Mouse (Mus musculus): ENCODE data around the gene Zfp184. TPM values are rescaled to one million over a fixed set of nuclear protein-coding genes. Genes with fewer than 3 reads are reported as not detected.

Gene Zfp184
- total RNA-seq (2023) = 0.71 TPM

GRCm38 (mm10) chr13:21944926-21945740, at the start of gene Zfp184:
TSS of gene Zfp184 (plus strand) at chr13:21945094.

GRCm38 (mm10) chr13:21980981-21981802, 36.3 kb downstream of the Zfp184 start, which contains the start of gene Pom121l2:
TSS of gene Pom121l2 (plus strand) at chr13:21981194.

GRCm38 (mm10) chr13:22009642-22010041, 64.7 kb downstream of the Zfp184 start, which contains the start of gene Prss16:
TSS of gene Prss16 (minus strand) at chr13:22009742.

Other genes starting within 250 kb of the Zfp184 start
- not detected for gene Olfr1359, start 247.0 kb upstream of the Zfp184 start, total RNA-seq (2023)
- 28.4 TPM for gene Hist1h2bl, start 229.0 kb upstream of the Zfp184 start, total RNA-seq (2023)
- 48.8 TPM for gene Hist1h2ai, start 228.7 kb upstream of the Zfp184 start, total RNA-seq (2023)
- gene Hist1h3h, start 227.4 kb upstream of the Zfp184 start, total RNA-seq (2023) = 99.8 TPM
- gene Hist1h2bm, start 223.1 kb upstream of the Zfp184 start, total RNA-seq (2023) = 6.3 TPM
- 11.9 TPM for gene Hist1h4j, start 210.0 kb upstream of the Zfp184 start, total RNA-seq (2023)
- gene Hist1h4k, start 194.6 kb upstream of the Zfp184 start, total RNA-seq (2023) = 339 TPM
- gene Hist1h2ak, start 191.3 kb upstream of the Zfp184 start, total RNA-seq (2023) = 38.7 TPM
- gene Hist1h2bn, start 191.0 kb upstream of the Zfp184 start, total RNA-seq (2023) = 75.5 TPM
- 9.5 TPM for gene Hist1h1b, start 164.5 kb upstream of the Zfp184 start, total RNA-seq (2023)
- gene Hist1h3i, start 161.7 kb upstream of the Zfp184 start, total RNA-seq (2023) = 110 TPM
- 5.2 TPM for gene Hist1h2an, start 157.9 kb upstream of the Zfp184 start, total RNA-seq (2023)
- gene Hist1h2bp, start 157.6 kb upstream of the Zfp184 start, total RNA-seq (2023) = 22.1 TPM
- gene Hist1h2bq, start 134.9 kb upstream of the Zfp184 start, total RNA-seq (2023) = 49.3 TPM
- 110 TPM for gene Hist1h2ao, start 134.6 kb upstream of the Zfp184 start, total RNA-seq (2023)
- 248 TPM for gene Hist1h4m, start 133.3 kb upstream of the Zfp184 start, total RNA-seq (2023)
- 35.4 TPM for gene Hist1h4n, start 112.9 kb upstream of the Zfp184 start, total RNA-seq (2023)
- gene Hist1h2ap, start 111.6 kb upstream of the Zfp184 start, total RNA-seq (2023) = 30.3 TPM
- 48.4 TPM for gene Hist1h2br, start 111.4 kb upstream of the Zfp184 start, total RNA-seq (2023)
- not detected for gene Pom121l2, start 36.1 kb downstream of the Zfp184 start, total RNA-seq (2023)
- 0.65 TPM for gene Prss16, start 64.6 kb downstream of the Zfp184 start, total RNA-seq (2023)
- gene Hist1h2ah, start 90.5 kb downstream of the Zfp184 start, total RNA-seq (2023) = 25.1 TPM
- gene Hist1h2bk, start 90.8 kb downstream of the Zfp184 start, total RNA-seq (2023) = 16.7 TPM
- gene Hist1h4i, start 96.3 kb downstream of the Zfp184 start, total RNA-seq (2023) = 47.7 TPM
- gene Hist1h2ag, start 97.8 kb downstream of the Zfp184 start, total RNA-seq (2023) = not detected
- gene Hist1h2bj, start 98.1 kb downstream of the Zfp184 start, total RNA-seq (2023) = 18.5 TPM
- not detected for gene Vmn1r188, start 139.3 kb downstream of the Zfp184 start, total RNA-seq (2023)
- not detected for gene Vmn1r189, start 160.7 kb downstream of the Zfp184 start, total RNA-seq (2023)
- not detected for gene Vmn1r191, start 238.9 kb downstream of the Zfp184 start, total RNA-seq (2023)
- gene Vmn1r192, start 246.0 kb downstream of the Zfp184 start, total RNA-seq (2023) = not detected